Mouse (Mus musculus) layer of hippocampus, adult 9-11 months (tissue): ENCODE data around the gene Arhgef25.
A peak's percentile ranks its signal among the peaks of the same experiment; 100 is the strongest.
"Not testable (repeated sequence)": the region's sequence is repeated elsewhere in the genome, so short reads cannot be mapped to it uniquely, and the experiment has no call there.

Experiments
- DNase-seq: peaks from one replicate; pipeline ENCODE4 v3.0.0; 2022

The Arhgef25 gene

GRCm38 (mm10) chr10:127203106-127203505 is 13.2 kb upstream of the Arhgef25 start:
- no peak for DNase-seq

GRCm38 (mm10) chr10:127200279-127200678 is 10.4 kb upstream of the Arhgef25 start:
- DNase-seq, result no peak

GRCm38 (mm10) chr10:127199474-127199873 is 9.6 kb upstream of the Arhgef25 start:
- no peak for DNase-seq

- DNase-seq, result no peak
Measured at GRCm38 (mm10) chr10:127199068-127199467, 9.2 kb upstream of the Arhgef25 start.

- DNase-seq, result no peak
Measured at GRCm38 (mm10) chr10:127198492-127198891, 8.6 kb upstream of the Arhgef25 start.

GRCm38 (mm10) chr10:127197505-127198110 is 7.7 kb upstream of the Arhgef25 start:
- peak; percentile 61 for DNase-seq

- no peak for DNase-seq
Measured at GRCm38 (mm10) chr10:127197104-127197503, 7.2 kb upstream of the Arhgef25 start.

- DNase-seq, result peak; percentile 72
Measured at GRCm38 (mm10) chr10:127196392-127196791, 6.5 kb upstream of the Arhgef25 start.

- DNase-seq, result no peak
Measured at GRCm38 (mm10) chr10:127195328-127196129, 5.6 kb upstream of the Arhgef25 start, which contains the start of gene Dtx3. Gene Dtx3, minus strand, starts transcription at chr10:127195728.

- no peak for DNase-seq
Measured at GRCm38 (mm10) chr10:127194428-127195327, 4.8 kb upstream of the Arhgef25 start.

GRCm38 (mm10) chr10:127193011-127193410 is 3.1 kb upstream of the Arhgef25 start:
- DNase-seq, result no peak

- DNase-seq, result not testable (repeated sequence)
Measured at GRCm38 (mm10) chr10:127192057-127192328, 2.1 kb upstream of the Arhgef25 start.

- DNase-seq, result no peak
Measured at GRCm38 (mm10) chr10:127191191-127192056, 1.5 kb upstream of the Arhgef25 start.

GRCm38 (mm10) chr10:127190398-127191190 is 711 bp upstream of the Arhgef25 start:
- no peak for DNase-seq

GRCm38 (mm10) chr10:127189116-127189650 is 700 bp downstream of the Arhgef25 start:
- DNase-seq, result no peak

- no peak for DNase-seq
Measured at GRCm38 (mm10) chr10:127188465-127189115, 1.3 kb downstream of the Arhgef25 start.

- no peak for DNase-seq
Measured at GRCm38 (mm10) chr10:127188079-127188453, 1.8 kb downstream of the Arhgef25 start.

- DNase-seq, result peak; percentile 94
Measured at GRCm38 (mm10) chr10:127187371-127188078, 2.4 kb downstream of the Arhgef25 start.

GRCm38 (mm10) chr10:127186451-127186850 is 3.4 kb downstream of the Arhgef25 start:
- no peak for DNase-seq

- no peak for DNase-seq
Measured at GRCm38 (mm10) chr10:127185506-127185905, 4.4 kb downstream of the Arhgef25 start.
